In the genomic region with DNA sequence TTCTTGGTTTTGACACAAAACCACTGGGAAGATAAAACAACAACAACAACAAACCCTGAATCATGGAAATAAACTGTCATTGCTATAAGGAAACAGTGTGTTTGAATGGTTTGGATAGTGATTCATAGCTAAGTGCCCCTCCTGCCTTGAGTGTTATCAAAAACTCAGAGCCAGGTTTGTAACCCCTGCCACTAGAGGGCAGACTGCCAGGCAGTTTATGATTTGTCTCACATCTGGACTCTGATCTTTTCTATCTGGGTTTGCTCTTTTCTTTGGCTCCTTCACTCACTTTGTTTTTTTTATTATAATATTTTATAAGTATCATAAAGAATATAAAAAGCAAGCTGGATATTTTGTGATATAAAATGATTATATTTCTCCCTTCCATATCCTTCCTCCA, we compare ENCODE assay signal across 11 mouse cellular contexts.
DNase-seq lines count a peak whose midpoint lies in the region; ATAC-seq lines count a peak whose summit lies in the region.
"Had no signal": no experiment of that assay in that cellular context is flagged by ENCODE, and none has a peak within 500 bp of the region (broad histone marks: within the 10 kb centered on the region; RNA-seq: fewer than 3 reads in every experiment).

No protein-coding gene starts in this region.

- no peak for ATAC-seq in heart, embryonic 12.5 days (ENCODE audit: insufficient number of reproducible peaks, low FRiP score)
- 0 out of 2 replicates have a peak, but pooled peaks have one; percentile 39 for ATAC-seq in megakaryocyte progenitor cell, adult 5-6 weeks (replicated peaks; ENCODE audit: poor library complexity)
- no peak for ATAC-seq in forebrain, embryonic 15.5 days (replicated peaks)

- H3K4me2 ChIP-seq in heart, embryonic 12.5 days: no peak overlapping the region
- no peak overlapping the region for H3K4me2 ChIP-seq in forebrain, embryonic 15.5 days (replicated peaks)
- H3K4me2 ChIP-seq: embryonic facial prominence, embryonic 12.5 days; midbrain, embryonic 12.5 days had no signal

- H3K4me1 ChIP-seq in heart, embryonic 12.5 days (replicated peaks): no peaks in the 10 kb centered on the region
- no peaks in the 10 kb centered on the region for H3K4me1 ChIP-seq in forebrain, embryonic 15.5 days

- no peaks in the 10 kb centered on the region for H3K27me3 ChIP-seq in heart, embryonic 12.5 days (replicated peaks)
- no peaks in the 10 kb centered on the region for H3K27me3 ChIP-seq in forebrain, embryonic 15.5 days
- H3K27me3 ChIP-seq: embryonic facial prominence, embryonic 12.5 days; midbrain, embryonic 12.5 days had no signal

- no peaks in the 10 kb centered on the region for H3K9me3 ChIP-seq in heart, embryonic 12.5 days (replicated peaks)
- H3K9me3 ChIP-seq in forebrain, embryonic 15.5 days: no peaks in the 10 kb centered on the region
- H3K9me3 ChIP-seq: embryonic facial prominence, embryonic 12.5 days; midbrain, embryonic 12.5 days had no signal

- H3K36me3 ChIP-seq in heart, embryonic 12.5 days: no peaks in the 10 kb centered on the region
- no peaks in the 10 kb centered on the region for H3K36me3 ChIP-seq in forebrain, embryonic 15.5 days
- H3K36me3 ChIP-seq: embryonic facial prominence, embryonic 12.5 days; midbrain, embryonic 12.5 days had no signal

- intact Hi-C loops in heart, postnatal 10 days (cut with DNase I): no loop called here

- no peak overlapping the region for H3K4me3 ChIP-seq in heart, embryonic 12.5 days
- H3K4me3 ChIP-seq in forebrain, embryonic 15.5 days: no peak overlapping the region
- H3K4me3 ChIP-seq: embryonic facial prominence, embryonic 12.5 days; midbrain, embryonic 12.5 days had no signal

- no peak overlapping the region for H3K27ac ChIP-seq in heart, embryonic 12.5 days (ENCODE audit: poor library complexity, severe bottlenecking)
- no peak overlapping the region for H3K27ac ChIP-seq in forebrain, embryonic 15.5 days (replicated peaks)
- H3K27ac ChIP-seq: embryonic facial prominence, embryonic 12.5 days; midbrain, embryonic 12.5 days had no signal

- H3K9ac ChIP-seq in heart, embryonic 12.5 days: no peak overlapping the region
- no peak overlapping the region for H3K9ac ChIP-seq in forebrain, embryonic 15.5 days (replicated peaks)
- H3K9ac ChIP-seq: embryonic facial prominence, embryonic 12.5 days; midbrain, embryonic 12.5 days had no signal

- peak; percentile 10 to 16 for DNase-seq in heart, postnatal 10 days
- DNase-seq in testis, postnatal 10 days (ENCODE audit: low spot score): peak; percentile 41
- no peak for DNase-seq in testis, postnatal 14 days (ENCODE audit: low spot score)
- peak; percentile 14 for DNase-seq in c-Kit-positive CD71-negative TER-119-negative erythroid progenitor cells, embryonic 14.5 days (ENCODE audit: low read depth)
- DNase-seq in right cerebral cortex, postnatal 25 days: no peak
- DNase-seq: layer of hippocampus, adult 9-11 months had no signal

Comparison
In these comparisons a context has a peak if more than half of its experiments do, and no peak if none do; other contexts are left out.
1. DNase-seq: peak in heart, postnatal 10 days (2 of 2), testis, postnatal 10 days (single experiment) and c-Kit-positive CD71-negative TER-119-negative erythroid progenitor cells, embryonic 14.5 days (single experiment); none in testis, postnatal 14 days (single experiment) and right cerebral cortex, postnatal 25 days (single experiment).